Mouse (Mus musculus) ovary, adult 18-20 months (tissue): ENCODE measurements around the gene Mettl16.

Experiments
- DNase-seq: peaks from one replicate; pipeline ENCODE4 v3.0.0; 2022; ENCODE audit warnings: low spot score, mixed read lengths

The Mettl16 gene

DNA sequence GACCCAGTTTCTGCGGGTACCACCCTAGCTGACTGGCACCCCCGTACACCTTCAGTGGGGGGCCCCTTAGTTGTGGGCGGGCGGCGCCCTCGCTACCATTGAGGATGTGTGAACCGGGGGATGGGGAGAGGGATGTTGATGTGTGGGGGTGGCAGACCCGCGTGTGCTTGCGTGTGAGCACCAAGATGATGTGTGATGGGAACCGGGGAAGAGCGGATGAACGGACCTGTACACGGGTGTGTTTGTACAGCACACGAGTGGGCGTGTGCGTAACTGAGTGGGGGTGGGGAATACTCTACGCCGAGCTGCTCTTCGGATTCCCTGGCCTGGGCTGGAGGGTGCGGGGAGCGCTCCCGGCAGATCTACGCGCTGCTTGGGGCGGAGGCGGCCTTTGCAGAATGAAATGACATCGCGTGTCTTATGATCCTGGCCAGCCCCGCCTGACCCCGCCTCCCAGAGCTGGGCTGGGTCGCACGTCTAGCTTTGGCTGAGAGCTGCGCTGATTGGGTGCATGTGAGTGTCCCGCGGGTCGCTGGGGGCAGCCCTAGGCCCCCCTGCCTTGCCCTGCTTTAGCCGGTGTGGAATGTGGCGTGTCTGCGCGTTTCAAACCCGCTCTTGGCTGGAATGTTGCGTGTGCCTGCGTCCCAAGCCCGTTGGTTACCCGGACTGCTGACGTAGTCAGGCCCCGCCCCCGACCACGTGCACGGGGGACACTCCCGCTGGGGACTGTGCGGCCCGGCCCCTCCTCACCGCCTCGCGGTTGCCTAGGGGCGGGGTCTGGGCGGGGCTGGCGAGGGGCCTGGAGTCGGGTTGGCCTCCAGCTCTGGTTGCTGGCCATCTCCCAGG, 61.2 kb downstream of the Mettl16 start:
- DNase-seq: peak; percentile 99

DNA sequence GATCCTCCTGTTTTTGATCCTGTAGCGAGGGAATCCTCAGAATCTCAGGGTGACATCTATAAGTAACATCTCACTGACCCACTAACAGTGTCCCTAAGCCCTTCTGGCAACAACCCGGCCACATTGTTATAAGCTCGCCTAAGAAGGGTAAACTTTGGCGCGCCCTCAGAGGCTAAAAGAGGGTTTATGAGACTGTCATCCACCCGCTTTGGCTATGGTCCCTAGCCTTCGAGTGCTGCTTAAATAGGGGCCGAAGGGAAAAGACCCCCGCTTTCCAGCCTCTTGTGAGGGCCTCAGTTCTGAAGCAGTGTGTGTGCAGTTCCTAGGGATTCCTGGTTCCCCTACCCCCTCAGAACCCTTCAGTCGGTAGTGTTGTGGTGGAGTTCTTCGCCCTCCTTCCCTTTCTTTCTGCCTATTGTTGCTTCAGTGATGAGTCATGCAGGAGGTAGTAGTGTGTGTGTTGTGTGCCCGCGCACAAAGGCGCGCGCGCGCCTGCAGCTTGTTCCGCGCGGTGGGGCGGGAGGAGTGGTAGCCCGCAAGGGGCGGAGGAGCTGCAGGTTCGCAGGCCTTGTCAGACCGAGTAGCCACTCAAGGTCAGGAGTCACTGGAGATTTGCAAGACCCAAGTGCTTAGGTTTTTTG, 62.0 kb downstream of the Mettl16 start:
- peak; percentile 71 for DNase-seq

DNA sequence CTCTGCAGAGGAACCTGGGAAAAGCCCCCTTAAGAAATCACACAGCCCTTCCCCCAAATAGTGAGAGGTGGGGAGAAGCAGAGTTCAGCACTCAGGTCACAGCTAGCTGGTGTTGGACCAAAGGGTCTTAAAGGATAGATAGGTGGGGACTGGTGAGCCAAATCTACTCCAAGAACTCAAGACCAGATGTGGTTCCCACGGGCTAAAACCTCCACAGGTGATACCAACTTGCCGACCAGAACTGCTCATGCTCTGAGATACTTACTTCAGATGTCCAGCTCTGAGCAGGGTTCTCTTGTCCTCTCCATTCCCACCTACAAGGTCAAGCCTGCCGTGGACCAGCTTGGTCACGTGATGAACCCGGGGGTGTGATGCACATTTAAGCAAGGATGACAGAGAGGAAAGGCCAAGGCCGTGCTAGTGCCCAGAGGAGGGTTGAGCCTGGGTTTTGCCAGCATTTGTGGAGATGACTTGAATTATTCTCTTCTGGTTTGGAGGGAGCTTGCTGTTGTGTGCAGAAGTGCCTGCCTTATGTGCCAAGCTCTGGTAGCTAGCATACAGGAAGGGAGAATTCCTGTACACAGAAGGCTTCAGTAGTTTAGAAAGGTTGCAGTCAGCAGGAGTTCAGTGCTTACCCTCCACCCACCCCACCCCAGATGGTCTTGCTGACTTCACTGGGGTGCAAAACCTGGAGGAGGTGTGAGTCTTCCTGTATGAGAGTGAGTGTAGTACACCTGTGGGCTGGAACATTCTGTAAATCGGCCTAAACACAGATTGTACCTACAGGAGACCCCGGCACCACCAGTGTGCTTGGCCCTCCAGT, 63.1 kb downstream of the Mettl16 start:
- no peak for DNase-seq

DNA sequence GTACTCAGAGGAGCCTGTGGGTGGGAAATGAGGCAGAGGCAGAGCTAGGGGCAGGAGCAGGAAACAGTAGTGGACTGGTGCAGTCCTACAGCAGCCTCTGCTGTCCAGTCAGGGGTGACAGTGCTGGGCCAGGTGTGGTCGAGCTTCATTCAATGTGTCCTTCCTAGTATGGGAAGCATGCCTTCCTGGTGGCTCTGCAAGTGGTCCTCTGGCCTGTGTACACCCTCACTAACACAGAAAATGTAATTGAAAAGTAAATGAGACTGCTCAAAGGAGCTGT, 63.7 kb downstream of the Mettl16 start:
- no peak for DNase-seq

DNA sequence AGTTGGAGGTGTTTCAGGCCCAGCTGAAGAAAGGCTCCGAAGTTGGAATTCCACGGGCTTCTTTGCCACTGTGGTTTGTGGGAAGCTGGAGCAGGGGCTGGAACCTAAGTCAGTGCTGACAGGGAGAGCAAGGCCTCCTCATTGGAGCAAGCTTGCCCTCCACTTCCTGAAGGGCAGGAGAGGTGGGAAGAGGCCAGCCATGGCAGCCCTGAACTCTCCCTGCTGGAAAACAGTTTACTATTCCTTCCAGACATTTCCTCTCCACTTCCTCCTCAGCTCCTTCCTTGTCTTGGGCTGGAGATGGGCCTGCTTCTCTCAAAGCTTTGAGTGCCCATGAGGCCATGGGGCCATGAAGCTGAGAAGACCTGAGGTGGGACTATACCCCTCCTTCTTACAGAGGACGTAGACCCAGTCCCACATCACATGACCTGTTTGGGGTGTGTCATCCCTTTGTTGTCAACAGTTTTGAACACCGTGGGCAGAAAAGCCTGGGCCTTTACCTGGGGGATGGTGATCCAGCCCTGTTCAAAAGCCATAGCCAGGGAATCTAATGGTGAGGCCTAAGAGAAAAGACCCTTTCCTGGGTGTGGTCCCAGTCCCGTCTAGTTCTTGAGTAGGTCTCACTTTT, 64.1 kb downstream of the Mettl16 start:
- DNase-seq: no peak

DNA sequence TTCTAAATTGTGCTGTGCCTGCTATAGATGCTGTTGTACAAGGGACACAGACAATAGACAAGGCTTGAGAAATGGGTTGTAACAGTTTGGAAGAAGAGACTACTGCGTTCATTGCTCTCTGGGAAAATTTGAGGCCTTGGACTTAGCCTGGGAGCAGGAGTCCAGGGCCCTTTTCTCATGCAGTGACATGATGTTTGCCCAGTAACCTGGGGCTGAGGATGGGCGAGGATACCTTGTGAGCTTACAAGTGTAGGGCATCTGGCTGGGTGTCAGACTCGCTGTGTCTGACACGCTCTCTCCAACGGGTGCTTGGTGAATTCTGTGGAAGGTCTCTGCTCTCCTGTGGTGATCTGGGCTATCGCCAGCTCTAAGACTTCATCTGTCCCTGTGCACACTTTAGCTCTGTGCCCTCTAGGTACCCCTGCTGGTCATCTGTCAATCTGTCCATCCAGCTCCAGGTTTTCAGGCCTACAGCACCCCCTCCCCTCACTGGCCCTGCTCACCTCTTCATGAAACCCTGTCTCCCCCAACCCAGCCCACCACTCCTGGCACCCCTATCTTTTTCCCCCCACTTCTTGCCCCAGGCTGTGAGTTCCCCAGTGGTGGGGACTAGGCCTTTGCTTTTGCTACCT, 65.1 kb downstream of the Mettl16 start:
- DNase-seq: no peak

DNA sequence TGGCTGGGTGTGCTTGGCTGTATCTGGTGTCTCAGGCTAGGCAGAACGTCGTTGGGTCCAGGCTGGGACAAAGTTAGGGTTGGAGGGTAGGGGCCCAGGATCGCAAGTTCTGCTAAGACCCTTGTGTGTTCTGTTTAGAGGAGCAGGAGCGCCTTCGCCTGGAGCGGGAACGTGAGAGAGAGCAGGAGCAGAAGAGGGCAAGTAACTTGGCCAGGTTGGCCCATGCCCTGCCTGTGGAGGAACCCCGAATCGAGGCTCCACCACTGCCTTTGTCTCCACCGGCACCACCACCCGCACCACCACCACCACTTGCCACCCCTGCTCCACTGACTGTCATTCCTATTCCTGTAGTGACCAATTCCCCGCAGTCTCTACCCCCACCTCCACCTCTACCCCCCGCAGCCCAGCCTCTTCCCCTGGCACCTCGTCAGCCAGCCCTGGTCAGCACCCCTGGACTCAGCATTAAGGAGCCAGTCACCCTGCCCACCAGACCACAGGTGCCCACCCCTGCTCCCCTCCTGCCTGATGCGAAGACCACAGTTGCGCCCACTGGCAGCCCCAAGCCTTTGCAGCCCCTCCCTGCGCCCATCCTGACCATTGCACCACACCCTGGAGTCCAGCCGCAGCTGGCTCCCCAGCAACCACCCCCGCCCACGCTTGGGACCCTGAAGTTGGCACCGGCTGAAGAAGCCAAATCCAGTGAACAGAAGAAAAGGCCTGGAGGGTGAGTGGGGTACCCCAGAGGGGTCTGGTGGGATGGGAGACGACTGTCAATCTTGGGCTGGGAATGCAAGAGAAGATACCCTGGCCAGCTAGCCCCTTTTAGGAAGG, 65.8 kb downstream of the Mettl16 start:
- no peak for DNase-seq

DNA sequence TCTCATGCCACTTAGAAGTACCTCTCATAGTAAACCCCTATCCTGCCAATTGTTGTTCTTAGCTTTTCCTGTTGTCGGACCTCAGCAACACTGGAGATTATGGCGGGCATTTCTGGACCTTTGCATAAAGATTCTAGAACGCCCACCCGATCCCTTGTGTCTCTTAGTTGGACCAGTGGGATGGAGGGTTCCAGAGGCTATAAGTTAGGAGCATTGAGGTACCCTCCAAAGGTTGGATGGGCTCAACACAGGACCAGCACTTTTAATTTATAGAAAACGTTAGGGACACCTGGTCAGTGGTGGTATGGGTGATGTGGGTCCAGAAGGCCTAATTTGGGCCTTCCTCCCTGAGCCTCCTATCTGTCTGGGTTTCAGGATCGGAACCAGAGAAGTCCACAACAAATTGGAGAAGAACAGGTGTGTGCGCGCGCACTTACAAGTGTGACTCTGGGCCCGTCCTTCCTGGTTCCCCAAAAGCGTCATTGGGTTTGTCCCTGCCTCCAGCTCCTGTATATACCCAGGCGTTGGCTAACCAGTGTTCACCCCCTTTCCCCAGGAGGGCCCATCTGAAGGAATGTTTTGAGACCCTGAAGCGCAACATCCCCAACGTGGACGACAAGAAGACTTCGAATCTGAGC, 66.5 kb downstream of the Mettl16 start:
- DNase-seq: no peak

DNA sequence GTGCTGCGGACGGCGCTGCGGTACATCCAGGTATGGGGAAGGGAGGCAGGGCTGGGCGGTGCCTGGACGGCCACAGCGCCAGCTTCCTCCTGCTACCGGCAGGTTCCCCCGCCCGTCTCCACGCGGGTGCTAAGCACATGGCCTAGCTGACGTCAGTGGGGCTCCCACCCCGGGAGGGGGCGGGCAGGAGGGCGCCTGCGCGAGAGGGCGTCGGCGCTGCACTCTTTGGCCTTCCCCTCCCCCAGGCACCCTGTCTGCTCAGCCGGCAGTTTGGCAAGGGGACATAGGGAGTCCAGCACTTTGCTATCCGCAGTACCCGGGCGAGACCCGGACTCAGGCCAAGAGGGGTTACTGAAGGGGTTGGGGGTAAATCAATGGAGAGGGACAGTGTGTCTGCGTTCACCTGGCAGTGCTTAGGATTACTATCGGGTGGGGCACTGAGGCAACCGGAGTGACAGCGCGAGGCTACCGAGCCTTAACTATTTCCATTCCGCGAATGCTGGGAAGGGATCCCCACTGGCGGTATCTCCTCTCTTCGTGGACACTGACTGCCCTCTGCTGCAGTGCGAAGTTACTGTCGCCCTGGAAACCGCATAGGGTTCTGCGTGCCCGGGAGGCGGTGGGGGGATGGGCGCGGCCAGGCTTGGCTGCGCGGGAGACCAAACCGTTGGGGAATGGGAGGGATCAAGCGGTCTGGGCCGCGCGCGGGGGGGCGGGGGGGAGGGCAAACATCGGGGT, 67.2 kb downstream of the Mettl16 start:
- DNase-seq: peak; percentile 90

DNA sequence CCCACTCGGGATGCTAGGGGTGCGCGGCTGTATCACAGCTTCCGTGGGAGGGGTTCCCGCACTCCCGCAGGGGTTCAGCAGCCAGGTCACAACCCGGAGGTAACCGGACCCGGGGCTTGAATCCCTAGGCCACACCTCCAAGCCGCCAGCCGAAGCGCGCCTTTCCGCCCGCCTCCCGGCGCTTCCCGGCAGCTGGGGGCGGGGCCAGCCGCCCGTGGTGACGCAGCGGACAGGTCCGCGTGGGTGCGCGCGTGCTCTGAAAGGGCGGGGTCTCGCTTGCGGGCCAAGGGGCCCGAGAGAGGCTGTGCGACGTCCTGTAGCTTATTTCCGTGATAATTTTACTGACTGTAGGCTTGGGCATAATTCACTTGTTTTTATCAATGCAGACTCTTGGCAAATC, 67.8 kb downstream of the Mettl16 start:
- DNase-seq: peak; percentile 89

DNA sequence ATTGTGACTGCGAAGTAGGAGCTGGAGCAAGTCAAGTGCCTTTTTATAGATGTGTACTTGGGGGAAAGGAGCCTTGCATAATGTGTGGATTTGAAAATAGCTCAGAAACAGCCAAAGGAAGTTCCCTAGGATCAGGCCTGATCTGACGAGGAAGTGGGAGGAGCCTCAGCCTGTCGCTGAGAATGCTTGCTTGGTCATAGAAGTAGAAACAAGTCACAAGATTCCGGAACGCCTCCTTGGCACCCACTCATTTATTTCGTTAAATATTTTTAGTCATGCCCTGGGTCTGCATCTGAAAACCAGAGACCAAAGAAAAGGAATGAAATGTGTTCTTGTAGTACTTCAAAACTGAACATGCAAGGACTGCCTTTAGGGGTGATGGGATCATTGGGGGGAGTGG, 68.3 kb downstream of the Mettl16 start:
- DNase-seq: no peak

DNA sequence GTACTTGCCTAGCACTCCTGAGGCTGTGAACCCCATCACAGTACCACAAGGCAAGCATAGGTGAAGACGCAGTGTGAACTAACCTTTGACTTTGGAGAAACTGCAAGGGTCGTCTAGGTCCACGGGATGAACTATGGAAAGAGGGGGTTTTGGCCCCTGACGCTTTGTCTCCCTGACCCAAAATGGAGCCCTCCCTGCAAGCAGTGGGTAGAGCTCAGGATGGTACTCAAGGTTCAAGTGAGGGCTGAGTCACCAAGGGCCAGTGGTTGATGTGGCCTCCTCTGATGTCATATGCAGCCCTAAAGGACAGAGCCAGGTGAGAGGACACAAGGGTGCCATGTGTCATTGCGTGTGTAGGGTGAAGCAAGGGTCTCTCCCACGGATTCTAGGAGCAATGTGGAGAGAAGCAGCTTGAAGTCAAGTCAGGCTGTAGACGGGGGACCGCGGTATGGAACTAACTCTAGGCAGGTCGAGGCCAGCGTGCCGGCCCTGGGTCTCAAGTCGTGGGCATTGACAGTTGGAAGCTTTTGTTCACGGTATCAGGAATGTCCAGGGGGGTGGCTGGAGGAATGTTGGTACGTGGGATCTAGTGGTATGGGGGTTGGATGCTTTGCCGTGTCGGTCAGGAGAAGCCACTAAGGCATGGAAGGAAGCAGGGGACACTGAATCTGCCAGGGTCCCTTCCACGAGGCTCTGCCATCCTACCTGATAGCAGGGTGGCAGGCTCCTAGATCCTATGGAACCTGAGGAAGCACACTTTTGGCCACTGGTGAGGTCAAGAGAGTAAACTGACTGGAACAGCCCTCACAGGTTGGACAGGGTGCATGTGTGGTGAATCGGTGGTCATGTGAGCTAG, 69.5 kb downstream of the Mettl16 start:
- no peak for DNase-seq

DNA sequence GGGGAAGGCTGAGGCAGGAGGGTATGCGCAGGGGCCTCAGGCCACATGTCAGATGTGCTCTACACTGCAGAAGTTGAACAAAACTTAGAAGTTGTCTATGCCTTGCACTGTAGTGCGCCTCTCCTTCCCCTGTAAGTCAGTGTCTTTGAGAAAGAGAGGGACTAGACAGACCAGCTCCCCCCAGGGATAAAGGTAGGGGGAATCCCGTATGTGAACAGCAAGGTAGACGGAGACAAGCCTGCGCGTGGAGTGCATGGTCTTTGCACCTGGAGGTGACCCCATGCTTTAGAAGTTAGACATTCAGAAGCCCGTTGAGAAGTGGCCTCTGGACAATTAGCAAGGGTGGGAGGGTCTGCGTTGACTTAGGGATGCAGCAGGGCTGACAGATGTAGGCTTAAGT, 70.1 kb downstream of the Mettl16 start:
- DNase-seq: no peak

DNA sequence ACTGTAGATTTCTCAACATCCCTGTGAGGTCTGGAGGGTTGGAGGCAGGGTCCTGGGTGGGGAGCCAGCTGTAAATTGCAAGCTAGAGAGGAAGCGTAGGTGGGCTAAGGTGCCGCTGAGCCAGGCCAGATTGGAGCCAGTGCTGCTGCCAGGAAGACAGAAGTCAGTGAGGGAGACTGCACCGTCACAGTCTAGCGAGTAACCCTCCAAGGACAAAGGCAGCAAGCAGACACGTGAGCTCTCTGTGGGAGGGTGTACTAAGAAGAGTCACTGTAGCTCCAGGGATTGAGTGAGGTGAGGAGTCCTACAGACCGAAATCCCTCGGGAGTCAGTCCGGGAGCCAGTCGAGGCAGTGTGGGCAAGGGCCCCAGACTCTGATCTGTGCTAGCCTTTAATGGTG, 70.7 kb downstream of the Mettl16 start:
- DNase-seq: no peak

DNA sequence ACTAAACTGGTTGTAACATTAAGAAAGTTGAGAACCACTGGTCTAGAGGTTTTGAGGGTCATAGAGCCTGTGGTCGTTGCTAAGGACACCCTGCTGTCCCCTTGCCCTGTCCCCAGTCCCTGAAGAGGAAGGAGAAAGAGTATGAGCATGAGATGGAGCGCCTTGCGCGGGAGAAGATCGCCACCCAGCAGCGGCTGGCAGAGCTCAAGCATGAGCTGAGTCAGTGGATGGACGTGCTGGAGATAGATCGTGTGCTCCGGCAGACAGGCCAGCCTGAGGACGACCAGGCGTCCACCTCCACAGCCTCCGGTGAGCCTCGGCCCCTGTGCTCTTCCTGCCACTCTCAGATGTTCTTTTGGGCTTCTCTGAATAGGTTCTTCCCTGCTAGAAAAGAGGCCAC, 71.4 kb downstream of the Mettl16 start:
- DNase-seq: no peak

DNA sequence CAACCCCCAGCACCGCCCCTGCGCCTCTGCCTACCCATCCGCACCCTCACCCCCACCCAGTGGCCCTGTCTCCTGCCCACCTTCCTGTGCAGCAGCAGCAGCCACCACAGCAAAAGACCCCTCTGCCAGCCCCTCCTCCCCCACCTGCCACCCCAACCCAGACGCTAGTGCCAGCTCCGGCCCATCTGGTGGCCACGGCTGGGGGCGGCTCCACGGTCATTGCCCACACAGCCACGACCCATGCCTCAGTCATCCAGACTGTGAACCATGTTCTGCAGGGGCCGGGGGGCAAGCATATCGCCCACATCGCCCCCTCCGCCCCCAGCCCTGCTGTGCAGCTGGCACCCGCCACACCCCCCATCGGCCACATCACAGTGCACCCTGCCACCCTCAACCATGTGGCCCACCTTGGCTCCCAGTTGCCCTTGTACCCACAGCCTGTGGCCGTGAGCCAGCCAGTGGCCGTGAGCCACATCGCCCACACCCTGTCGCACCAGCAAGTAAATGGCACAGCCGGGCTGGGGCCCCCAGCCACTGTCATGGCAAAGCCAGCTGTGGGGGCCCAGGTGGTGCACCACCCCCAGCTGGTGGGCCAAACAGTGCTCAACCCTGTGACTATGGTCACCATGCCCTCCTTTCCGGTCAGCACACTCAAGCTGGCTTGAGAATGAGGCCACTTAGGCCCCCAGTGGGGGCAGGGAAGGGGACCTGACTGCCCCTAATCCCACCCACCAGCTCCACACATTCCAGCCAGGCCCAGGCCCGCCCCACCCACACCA, 72.2 kb downstream of the Mettl16 start:
- DNase-seq: no peak

DNA sequence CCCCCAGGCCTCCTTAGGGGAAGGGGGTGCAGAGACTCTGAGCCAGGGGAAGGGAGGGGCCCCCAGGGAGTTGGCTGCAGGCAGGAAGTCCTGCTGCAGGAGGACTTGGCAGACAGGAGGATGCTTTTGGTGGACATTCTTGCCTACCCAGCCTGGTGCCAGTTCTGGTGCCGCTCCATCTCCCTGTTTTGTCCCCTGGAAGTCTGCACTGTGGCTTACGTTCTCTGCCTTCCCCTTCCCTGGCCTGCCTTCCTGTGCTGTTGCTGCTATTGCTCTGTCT, 72.7 kb downstream of the Mettl16 start:
- DNase-seq: no peak

DNA sequence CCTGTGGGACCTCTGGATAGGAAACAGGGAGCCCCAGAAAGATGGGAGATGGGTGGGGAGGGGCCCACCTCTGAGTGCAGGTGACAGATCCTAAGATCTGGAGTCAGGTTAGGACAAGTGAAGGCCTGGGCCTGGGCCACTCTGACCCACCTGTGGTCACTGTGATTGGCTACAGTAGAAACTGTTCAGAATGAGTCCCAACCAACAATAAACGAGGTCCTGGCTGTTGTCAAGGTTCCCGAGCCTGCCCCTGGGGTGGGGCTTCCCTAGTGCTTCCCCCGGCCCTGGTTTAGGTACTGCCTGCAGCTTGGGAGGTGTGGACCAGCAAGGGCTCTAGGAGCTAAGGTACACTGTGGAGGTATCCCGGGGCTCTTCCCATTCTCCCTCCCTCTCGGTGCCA, 73.1 kb downstream of the Mettl16 start:
- DNase-seq: no peak

DNA sequence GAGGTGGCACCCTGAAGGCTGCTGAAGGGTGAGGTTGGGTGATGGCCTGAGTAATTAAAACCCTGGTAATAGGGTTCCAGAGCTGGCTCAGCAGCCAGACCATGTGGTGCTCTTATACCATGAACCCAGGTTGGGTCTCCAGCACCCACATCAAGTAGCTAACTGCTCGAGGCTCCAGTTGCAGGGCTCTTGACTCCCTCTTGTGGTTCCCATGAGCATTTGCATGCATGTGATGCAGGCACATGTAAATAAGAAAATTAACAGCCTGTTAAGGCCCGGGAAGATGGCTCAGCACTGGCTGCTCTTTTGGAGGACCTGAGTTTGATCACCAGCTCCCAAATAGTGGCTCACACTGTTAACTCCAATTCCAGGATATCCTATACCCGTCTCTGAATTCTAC, 75.2 kb downstream of the Mettl16 start:
- DNase-seq: no peak
